Mouse (Mus musculus) megakaryocyte, embryonic 14.5 days (primary cell): ENCODE data around the gene Rad50.

ENCODE experiments used
- FLI1 ChIP-seq: IDR thresholded peaks from 2 replicates; pipeline ENCODE4 v1.6.1; 2012; ENCODE audit warnings: low read length, inconsistent platforms, mixed read lengths
- GATA1 ChIP-seq: IDR thresholded peaks from 3 replicates; pipeline ENCODE4 v1.6.1; 2012; ENCODE audit warnings: mixed read lengths, low read length, inconsistent platforms, borderline replicate concordance

GRCm38 (mm10) chr11:53633644-53634043 lies 73.5 kb downstream of the Rad50 start:
- TF ChIP-seq GATA1 (no peak), FLI1 (no peak)
